Mouse (Mus musculus) right cerebral cortex, postnatal 14 days (tissue): ENCODE data around the gene Tnfsf11.

Experiments used
- DNase-seq: peaks from one replicate; pipeline ENCODE4 v3.0.0; 2022

The Tnfsf11 gene

GRCm38 (mm10) chr14:78287906-78288800 lies 19.7 kb downstream of the Tnfsf11 start:
- DNase-seq = peak; percentile 64

- DNase-seq = no peak
Observed at GRCm38 (mm10) chr14:78286011-78286548, 21.8 kb downstream of the Tnfsf11 start.

DNA sequence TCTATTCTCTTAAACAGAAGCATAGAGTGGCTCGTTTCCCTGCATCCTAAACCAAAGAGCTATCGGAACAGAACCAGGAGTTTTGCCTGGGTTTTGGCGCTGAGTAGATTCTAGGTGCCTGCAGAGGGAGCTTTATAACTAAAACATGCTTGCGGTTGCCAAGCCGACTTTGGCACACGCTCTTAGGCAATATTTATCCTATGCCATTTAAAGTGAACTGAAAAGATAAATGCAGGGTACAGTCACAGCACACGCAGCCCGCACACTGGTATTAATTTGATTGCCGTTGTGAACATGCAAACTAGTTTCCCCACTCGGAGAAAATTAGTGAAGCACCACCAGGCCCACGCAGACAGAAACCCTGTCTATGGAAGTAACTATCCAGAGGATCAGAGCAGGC lies 25.4 kb downstream of the Tnfsf11 start:
- peak; percentile 27 for DNase-seq

GRCm38 (mm10) chr14:78276395-78276930 lies 31.4 kb downstream of the Tnfsf11 start:
- DNase-seq = no peak

DNA sequence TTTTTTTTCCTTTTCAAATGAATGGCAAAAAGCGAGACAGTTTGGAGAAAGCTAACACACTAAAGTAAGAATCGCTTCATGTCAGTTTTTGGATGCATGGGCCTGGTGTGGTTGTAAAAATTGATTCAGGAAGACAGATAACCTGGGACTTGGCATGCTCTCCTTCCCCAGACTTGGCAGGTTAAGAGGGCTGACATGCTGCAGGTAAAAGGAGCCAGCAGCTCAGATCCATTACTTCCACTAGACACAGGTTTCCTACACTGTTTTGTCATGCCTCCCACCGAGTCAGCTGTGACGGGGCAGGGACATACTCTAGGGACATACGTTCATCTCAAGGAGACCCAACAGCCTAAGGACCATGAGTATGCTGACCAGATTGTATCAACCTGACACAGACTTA lies 33.0 kb downstream of the Tnfsf11 start:
- no peak for DNase-seq

DNA sequence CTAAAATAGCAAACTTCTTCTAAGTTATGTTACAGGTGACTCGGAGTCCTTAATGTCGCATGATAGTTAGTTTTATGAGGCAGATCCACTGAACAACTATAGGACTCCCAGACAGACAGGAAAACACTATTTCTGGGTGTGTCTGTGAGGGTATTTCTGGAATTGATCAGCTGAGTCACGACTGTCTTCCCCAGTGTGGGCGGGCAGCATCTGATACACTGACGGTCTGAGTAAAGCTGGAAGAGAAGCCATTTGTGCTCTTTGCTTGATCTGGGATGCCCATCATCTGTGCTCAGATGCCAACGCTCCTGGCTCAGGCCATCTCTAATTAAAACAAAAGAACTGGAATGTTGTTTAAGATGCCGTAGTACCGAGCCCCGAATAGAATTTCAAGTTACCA lies 33.7 kb downstream of the Tnfsf11 start:
- DNase-seq = peak; percentile 41

GRCm38 (mm10) chr14:78273571-78273970 lies 34.3 kb downstream of the Tnfsf11 start:
- peak; percentile 65 for DNase-seq

GRCm38 (mm10) chr14:78264876-78265275 lies 43.0 kb downstream of the Tnfsf11 start:
- DNase-seq = no peak

- no peak for DNase-seq
Observed at GRCm38 (mm10) chr14:78262596-78262995, 45.2 kb downstream of the Tnfsf11 start.

DNA sequence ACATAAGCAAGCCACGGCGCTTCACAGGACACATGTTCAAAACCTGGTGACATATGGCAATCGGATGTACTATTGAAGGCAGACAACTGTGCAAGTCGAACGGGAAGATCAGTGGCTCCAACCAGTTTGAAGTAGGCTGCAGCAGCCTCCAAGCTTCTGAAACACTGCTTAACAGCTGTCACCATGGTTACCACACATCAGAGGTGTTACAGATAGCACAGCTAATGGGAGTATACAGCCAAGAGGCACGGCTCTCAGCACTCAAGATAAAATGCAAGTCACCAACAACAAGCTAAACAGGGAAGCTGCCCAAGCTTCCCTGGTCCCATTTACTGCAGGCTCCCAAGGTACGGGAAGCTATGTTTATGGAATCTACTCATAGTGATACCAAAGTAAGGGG lies 46.6 kb downstream of the Tnfsf11 start:
- no peak for DNase-seq

- no peak for DNase-seq
Observed at GRCm38 (mm10) chr14:78254017-78254416, 53.8 kb downstream of the Tnfsf11 start.

DNA sequence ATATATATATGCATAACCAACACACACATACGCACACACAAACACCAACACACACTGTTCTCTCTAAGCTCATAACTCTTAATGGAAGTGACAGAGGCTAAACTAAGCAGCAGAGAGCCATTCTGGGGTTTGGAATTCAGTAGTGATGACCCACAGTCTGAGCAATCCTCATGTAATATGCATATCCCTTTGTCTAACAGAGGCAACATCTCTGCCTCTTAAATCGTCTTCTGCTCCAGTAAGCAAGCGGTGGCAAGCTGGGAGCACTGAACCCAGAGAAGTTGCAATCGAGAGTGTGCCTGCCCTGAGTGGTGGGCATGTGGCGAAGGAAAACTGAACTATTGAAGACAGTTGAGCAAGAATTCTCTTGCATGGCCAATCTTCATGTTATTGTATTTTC lies 61.2 kb downstream of the Tnfsf11 start:
- DNase-seq = no peak

- no peak for DNase-seq
Observed at GRCm38 (mm10) chr14:78244811-78245210, 63.0 kb downstream of the Tnfsf11 start.

DNA sequence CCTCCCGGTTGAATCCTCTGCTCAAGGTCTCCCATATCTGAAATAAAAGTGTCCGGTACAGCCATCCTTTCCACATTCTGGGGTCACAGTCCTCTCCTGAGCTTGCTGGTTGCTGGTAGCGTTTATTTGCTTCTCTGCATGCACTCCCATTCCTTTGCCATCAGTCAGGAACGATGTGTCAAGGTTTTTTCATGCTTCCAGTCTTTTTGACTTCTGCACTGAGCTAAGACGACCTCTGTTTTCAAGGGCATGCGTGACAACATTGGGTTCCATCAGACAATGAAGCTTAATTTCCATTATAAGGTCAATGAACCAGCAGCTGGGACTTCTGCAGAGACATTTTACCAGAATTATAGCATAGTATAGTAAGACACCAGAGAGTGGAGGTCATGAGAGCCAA lies 68.5 kb downstream of the Tnfsf11 start:
- DNase-seq = no peak

GRCm38 (mm10) chr14:78237238-78237637 lies 70.6 kb downstream of the Tnfsf11 start:
- DNase-seq = no peak

DNA sequence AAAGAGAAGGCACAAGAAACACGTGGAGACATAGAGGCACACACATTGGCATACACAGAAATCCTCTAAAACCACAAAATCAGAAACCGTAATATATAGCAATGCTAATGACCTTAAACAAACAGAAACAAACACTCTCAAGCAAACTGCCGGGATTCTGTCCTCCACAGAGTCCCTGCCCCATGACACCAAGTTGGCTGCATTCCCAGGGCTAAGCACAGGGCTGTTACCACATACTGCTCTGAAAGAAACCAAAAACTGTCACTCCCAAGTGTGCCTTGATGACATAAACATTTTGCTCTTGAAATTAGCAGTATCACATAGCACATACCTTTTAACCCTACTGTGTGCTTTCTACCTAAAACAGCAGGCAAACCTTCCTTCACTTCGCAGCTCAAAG lies 71.7 kb downstream of the Tnfsf11 start:
- DNase-seq = peak; percentile 15

GRCm38 (mm10) chr14:78235296-78235695 lies 72.5 kb downstream of the Tnfsf11 start:
- no peak for DNase-seq

GRCm38 (mm10) chr14:78229012-78229411 lies 78.8 kb downstream of the Tnfsf11 start:
- no peak for DNase-seq
